Mouse (Mus musculus) erythroblast, embryonic 14.5 days (primary cell): ENCODE results near the gene Thsd4.

ENCODE experiments used
- GATA1 ChIP-seq: IDR thresholded peaks from 2 replicates; pipeline ENCODE4 v1.6.1; 2012; ENCODE audit warnings: low read length, inconsistent platforms, mixed read lengths
- TAL1 ChIP-seq: IDR thresholded peaks from 3 replicates; pipeline ENCODE4 v1.6.1; 2012; ENCODE audit warnings: low read length, inconsistent platforms, mixed read lengths

DNA sequence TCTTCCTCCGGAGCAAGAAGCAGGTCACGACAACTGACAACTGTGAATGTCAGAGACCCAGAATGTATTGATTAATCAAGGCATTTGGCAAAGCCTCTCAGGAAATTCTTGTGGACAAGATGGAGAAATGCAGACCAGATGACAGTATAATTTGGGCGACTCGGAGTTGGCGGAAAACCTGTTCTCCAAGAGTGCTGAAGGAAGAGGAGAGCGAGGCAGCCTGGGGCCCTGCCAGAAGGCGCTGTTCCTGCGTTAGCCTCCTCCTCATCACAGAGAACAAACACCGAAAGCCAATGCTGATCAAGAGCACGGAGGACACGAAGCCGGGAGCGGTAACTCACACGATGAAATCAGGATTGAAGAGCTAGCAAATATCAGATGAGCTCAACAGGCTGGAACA is 295.7 kb downstream of the Thsd4 start:
- TF ChIP-seq GATA1, result no peak
- TF ChIP-seq TAL1, result no peak
